Mouse (Mus musculus) midbrain, postnatal 0 days (tissue): ENCODE data around the gene Htr6. TPM values are rescaled to one million over a fixed set of nuclear protein-coding genes. Genes with fewer than 3 reads are reported as not detected.

Experiments
- ATAC-seq: fragments of 200-750 bp; cut with Nextera tagmentation; 2 replicates; pipeline ENCODE4 v1.8.0; 2017; ENCODE audit warnings: moderate number of reproducible peaks, mild to moderate bottlenecking, moderate TSS enrichment, moderate library complexity; ENCODE audit not compliant: low FRiP score
- DNase-seq: peaks from one replicate; pipeline ENCODE4 v3.0.0-alpha.2; 2015; ENCODE audit warnings: low spot score
- H3K27ac ChIP-seq: fragments of 300-500 bp; sonication (generic); 2 replicates; pipeline ENCODE4 v1.5.1; 2014; ENCODE audit warnings: low read depth, mild to moderate bottlenecking, low read length, mixed read lengths
- H3K27me3 ChIP-seq: fragments of 300-500 bp; sonication (generic); 2 replicates; pipeline ENCODE4 v1.6.1; 2014; ENCODE audit warnings: low read length, control low read depth, mixed read lengths; ENCODE audit not compliant: insufficient read depth
- H3K36me3 ChIP-seq: fragments of 300-500 bp; sonication (generic); 2 replicates; pipeline ENCODE4 v1.6.1; 2014; ENCODE audit warnings: low read length, control low read depth, mixed read lengths; ENCODE audit not compliant: insufficient read depth
- H3K4me1 ChIP-seq: fragments of 300-500 bp; sonication (generic); 2 replicates; pipeline ENCODE4 v1.6.1; 2014; ENCODE audit warnings: mild to moderate bottlenecking, control low read depth, antibody characterized with exemption, low read length, mixed read lengths; ENCODE audit not compliant: insufficient read depth
- H3K4me2 ChIP-seq: fragments of 300-500 bp; sonication (generic); 2 replicates; pipeline ENCODE4 v1.6.1; 2014; ENCODE audit warnings: low read depth, mild to moderate bottlenecking, low read length, mixed read lengths; ENCODE audit not compliant: poor library complexity, severe bottlenecking
- H3K4me3 ChIP-seq: fragments of 300-500 bp; sonication (generic); 2 replicates; pipeline ENCODE4 v1.5.1; 2014; ENCODE audit warnings: low read depth, mild to moderate bottlenecking, low read length, moderate library complexity
- H3K9ac ChIP-seq: fragments of 300-500 bp; sonication (generic); replicated peaks from 2 replicates; pipeline ENCODE4 v1.6.1; 2014; ENCODE audit warnings: mild to moderate bottlenecking, low read length, moderate library complexity, mixed read lengths; ENCODE audit not compliant: poor library complexity, severe bottlenecking
- H3K9me3 ChIP-seq: fragments of 300-500 bp; sonication (generic); 2 replicates; pipeline ENCODE4 v1.6.1; 2016; ENCODE audit warnings: low read length, control low read depth
- CTCF ChIP-seq: IDR thresholded peaks from 2 replicates; pipeline ENCODE4 v1.5.1; 2016; ENCODE audit warnings: antibody characterized with exemption, mild to moderate bottlenecking
- WGBS: fragments of 180-500 bp; shearing (Covaris S2); extraction: QIAGEN DNeasy Blood & Tissue Kit; methylation state at CpG from one replicate; pipeline ENCODE4 v1.1.7; 2014; 5-methylcytosine and 5-hydroxymethylcytosine counted together
- polyA plus RNA-seq: library from polyadenylated mRNA; unstranded; fragments of >200 nt; fragmentation: Nextera tagmentation; extraction: Ambion mirVana; gene quantifications from 2 replicates; pipeline ENCODE4 v1.2.1, GENCODE M21; 2015
- total RNA-seq: library from RNA; depleted of rRNA; stranded (reverse); fragments of >200 nt; gene quantifications from 2 replicates; pipeline ENCODE4 v1.2.3, GENCODE M21; 2014

The Htr6 gene
- total and polyA plus RNA-seq, 2 experiments from 2014 or later: 1.0 to 5.9 TPM

DNA sequence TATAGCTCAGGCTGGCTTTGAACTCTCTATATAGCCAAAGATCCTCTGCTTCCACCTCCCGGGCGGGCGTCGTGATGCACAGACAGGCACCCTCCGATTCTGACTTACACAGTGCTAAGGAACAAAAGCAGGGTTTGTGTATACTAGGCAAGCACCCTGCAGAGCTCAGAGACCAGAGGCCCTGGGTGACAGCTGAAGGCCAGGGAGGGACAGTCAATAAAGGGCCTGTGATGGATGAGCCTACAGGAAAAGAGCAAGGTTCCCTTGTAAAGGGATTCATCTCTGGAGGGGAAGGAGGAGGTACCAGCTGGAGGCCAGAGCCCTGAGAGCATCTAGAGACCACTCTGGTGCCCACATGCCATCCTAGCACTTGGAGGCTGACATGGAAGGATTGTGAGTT lies 22.0 kb downstream of the Htr6 start:
- no peak for ATAC-seq
- no peak for TF ChIP-seq CTCF
- Histone ChIP-seq H3K27me3 (no peaks in the 10 kb centered on the region), H3K36me3 (no peaks in the 10 kb centered on the region), H3K9ac (no peak overlapping the region), H3K4me2 (no peak overlapping the region), H3K4me1 (no peaks in the 10 kb centered on the region), H3K27ac (no peak overlapping the region), H3K4me3 (no peak overlapping the region), H3K9me3 (no peaks in the 10 kb centered on the region)
- WGBS: 48% methylated on average over 5 of the region's 5 CpGs
- DNase-seq: no peak

DNA sequence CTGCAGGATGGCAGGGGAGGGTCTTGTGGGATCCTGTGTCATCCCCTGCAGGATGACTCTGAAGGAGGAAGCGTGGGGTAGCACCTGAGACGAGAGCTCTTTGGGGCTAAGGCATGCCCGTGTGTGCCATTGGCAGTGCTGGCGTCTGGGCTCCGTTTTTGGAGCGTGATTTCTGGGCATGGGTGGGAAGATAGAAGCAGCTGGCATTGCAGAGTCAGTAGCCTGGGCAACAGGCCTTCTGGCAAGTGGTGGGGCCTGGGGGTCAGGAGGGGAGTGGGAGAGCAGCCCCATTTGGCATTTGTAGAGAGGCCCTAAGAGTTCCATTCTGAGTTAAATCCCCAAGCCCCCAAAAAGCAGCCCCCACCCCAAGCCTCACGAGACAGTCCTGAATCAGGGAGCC lies 22.6 kb downstream of the Htr6 start:
- H3K4me3 ChIP-seq: no peak overlapping the region
- ATAC-seq (no peak), DNase-seq (no peak)
- no peak overlapping the region for H3K9ac ChIP-seq
- WGBS: 74% methylated on average over 7 of the region's 7 CpGs
- H3K27ac ChIP-seq: no peak overlapping the region
- H3K27me3 ChIP-seq: no peaks in the 10 kb centered on the region
- no peak overlapping the region for H3K4me2 ChIP-seq
- no peak for TF ChIP-seq CTCF
- H3K9me3 ChIP-seq: no peaks in the 10 kb centered on the region
- H3K4me1 ChIP-seq: no peaks in the 10 kb centered on the region
- no peaks in the 10 kb centered on the region for H3K36me3 ChIP-seq

DNA sequence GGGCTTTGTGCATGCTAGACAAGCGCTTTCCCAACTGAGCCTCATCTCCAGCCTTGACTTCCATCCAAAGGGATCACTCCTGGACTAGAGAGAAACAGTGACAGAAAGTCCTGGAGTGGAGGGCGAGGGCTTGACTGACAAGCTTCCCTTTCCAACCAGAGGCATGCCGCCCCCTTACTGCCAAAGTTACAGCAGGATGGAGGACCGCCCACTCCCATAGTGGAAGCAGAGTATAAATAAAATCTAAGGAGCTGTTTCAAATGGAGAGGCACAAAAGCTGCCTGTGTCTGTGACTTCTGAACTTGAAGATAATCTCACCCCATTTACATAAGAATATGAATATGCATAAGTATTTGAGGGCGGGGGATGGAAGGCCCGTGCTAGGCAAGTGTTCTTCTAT lies 26.9 kb downstream of the Htr6 start:
- Histone ChIP-seq H3K4me1 (no peaks in the 10 kb centered on the region), H3K27me3 (no peaks in the 10 kb centered on the region), H3K36me3 (no peaks in the 10 kb centered on the region), H3K27ac (no peak overlapping the region), H3K9me3 (no peaks in the 10 kb centered on the region), H3K4me3 (no peak overlapping the region), H3K9ac (no peak overlapping the region), H3K4me2 (no peak overlapping the region)
- ATAC-seq: no peak
- DNase-seq: no peak
- 63% methylated on average over 6 of the region's 6 CpGs for WGBS
- TF ChIP-seq CTCF: no peak

DNA sequence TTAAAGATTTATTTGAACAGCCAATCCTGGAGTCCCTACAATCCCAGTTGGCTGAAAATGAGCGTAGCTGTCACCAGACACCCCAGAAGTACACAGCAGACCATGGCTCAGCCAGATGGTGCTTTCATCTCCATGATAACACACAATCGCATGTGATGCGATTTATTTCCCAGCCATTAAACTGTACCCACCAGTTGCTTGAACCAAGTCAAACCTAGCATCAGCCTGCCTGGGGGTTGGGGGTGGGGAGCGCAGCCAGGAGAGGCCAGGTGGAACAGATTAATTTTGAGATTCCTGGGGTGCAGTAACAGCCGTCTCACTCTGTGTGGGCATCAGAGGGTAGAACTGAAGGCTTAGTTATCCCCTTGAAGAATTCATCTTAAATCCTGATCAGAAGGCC lies 29.0 kb downstream of the Htr6 start:
- Histone ChIP-seq H3K27me3 (no peaks in the 10 kb centered on the region), H3K9ac (no peak overlapping the region), H3K36me3 (no peaks in the 10 kb centered on the region), H3K4me1 (no peaks in the 10 kb centered on the region), H3K27ac (no peak overlapping the region), H3K4me3 (no peak overlapping the region), H3K4me2 (no peak overlapping the region), H3K9me3 (no peaks in the 10 kb centered on the region)
- WGBS: 69% methylated on average over 5 of the region's 5 CpGs
- no peak for TF ChIP-seq CTCF
- 0 out of 2 replicates have a peak, but pooled peaks have one; percentile 34 for ATAC-seq
- DNase-seq: peak; percentile 78

DNA sequence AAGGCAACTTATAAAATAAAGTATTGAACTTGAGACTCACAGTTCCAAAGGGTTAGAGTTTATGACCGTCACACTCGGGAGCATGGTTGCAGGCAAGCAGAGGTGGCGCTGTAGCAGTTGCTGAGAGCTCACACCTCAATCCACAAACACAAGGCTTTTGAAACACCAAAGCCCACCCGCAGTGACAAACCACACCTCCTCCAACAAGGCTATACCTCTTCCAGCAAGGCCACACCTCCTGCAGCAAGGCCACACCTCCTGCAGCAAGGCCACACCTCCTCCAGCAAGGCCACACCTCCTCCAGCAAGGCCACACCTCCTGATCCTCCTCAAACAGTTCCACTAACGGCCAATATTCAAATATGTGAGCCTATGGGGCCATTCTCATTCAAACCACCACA lies 30.8 kb downstream of the Htr6 start:
- DNase-seq (no peak), ATAC-seq (no peak)
- no peak overlapping the region for H3K4me2 ChIP-seq
- H3K27ac ChIP-seq: no peak overlapping the region
- no peak for TF ChIP-seq CTCF
- H3K4me3 ChIP-seq: no peak overlapping the region
- H3K9me3 ChIP-seq: no peaks in the 10 kb centered on the region
- H3K27me3 ChIP-seq: no peaks in the 10 kb centered on the region
- 0 out of 2 replicates have a peak, but pooled peaks cover 3% of the 10 kb centered on the region for H3K4me1 ChIP-seq
- 95% methylated on average over 5 of the region's 5 CpGs for WGBS
- no peaks in the 10 kb centered on the region for H3K36me3 ChIP-seq
- no peak overlapping the region for H3K9ac ChIP-seq

DNA sequence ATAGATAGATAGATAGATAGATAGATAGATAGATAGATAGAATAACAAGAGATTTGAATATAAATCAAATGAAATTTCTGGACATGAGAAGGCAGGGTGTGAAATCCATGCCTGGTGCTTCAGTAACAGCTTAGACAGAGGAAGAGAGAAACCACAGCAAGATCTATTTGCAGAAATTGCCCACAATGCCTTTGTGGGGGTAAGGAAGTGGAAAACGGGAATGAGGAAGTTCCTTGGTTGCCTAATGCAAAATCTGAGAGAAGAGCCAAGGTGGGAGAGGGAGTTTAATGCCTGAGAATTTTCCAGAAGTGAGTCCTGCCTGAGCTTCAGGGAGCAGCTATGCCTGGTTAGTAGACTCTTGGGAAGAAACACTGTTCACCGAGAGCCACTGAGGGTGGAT lies 31.8 kb downstream of the Htr6 start:
- Histone ChIP-seq H3K9me3 (no peaks in the 10 kb centered on the region), H3K4me3 (no peak overlapping the region), H3K36me3 (no peaks in the 10 kb centered on the region), H3K27ac (no peak overlapping the region), H3K4me2 (no peak overlapping the region), H3K27me3 (no peaks in the 10 kb centered on the region), H3K9ac (no peak overlapping the region), H3K4me1 (peaks cover 7% of the 10 kb centered on the region; the same call in 1 of the 2 replicates)
- ATAC-seq: no peak
- DNase-seq: no peak
- TF ChIP-seq CTCF: no peak
- WGBS: 90% methylated on average over 2 of the region's 2 CpGs
